Mouse (Mus musculus): Measurements from ENCODE around the gene Dnajc6.

- TF ChIP-seq POLR2A (IDR thresholded peaks at IDR 0.05; ENCODE audit: borderline replicate concordance, insufficient read depth, low read length) (no peak), CTCF (IDR thresholded peaks at IDR 0.05; ENCODE audit: borderline replicate concordance, insufficient read depth, low read depth, low read length) (no peak)
Observed at GRCm38 (mm10) chr4:101669811-101670210, 173.4 kb downstream of the Dnajc6 start.

Data from cerebellum, adult 2 months (tissue).